Mouse (Mus musculus): ENCODE results near the gene Ms4a4c. TPM values are rescaled to one million over a fixed set of nuclear protein-coding genes. Genes with fewer than 3 reads are reported as not detected.

Ms4a4c gene
- 1.5 and 2.5 TPM in 2 replicates for polyA plus RNA-seq (2015; fragmentation: Nextera tagmentation; extraction: Ambion mirVana)

DNA sequence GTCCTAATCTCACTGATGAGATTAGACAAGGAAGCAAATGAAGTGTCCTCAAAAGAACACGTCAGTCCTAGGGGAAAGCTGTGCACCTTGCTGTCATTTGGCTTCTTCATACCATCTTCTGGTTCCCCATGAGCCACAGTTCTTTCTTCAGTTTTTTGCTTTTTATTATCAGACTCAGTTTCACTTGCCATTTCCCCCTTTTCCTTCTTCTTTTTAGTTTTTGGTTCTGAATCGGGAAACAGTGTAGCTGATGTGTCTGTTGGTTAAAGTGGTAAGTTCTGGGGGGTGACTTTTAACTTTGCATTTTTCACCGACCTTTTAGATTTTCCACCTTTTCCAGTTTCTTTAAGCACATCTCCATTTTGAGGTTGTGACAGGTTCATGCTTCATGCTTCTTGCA lies at the start of gene Ms4a4c:
Ms4a4c (plus strand) TSS at position 244 of the 400 bp plus-strand sequence.
- ATAC-seq (ENCODE audit: insufficient read depth): no peak
- no peak within 1 kb of the TSS for H3K27ac ChIP-seq (replicated peaks)
- 47% methylated on average over 3 of the region's 3 CpGs for WGBS (ENCODE audit: insufficient replicate concordance)
- no peaks in the 10 kb centered on the region for H3K4me1 ChIP-seq (replicated peaks)
- no peaks in the 10 kb centered on the region for H3K9me3 ChIP-seq (replicated peaks)
- no peaks in the 10 kb centered on the region for H3K27me3 ChIP-seq
- H3K4me3 ChIP-seq (replicated peaks): no peak within 1 kb of the TSS
- H3K9ac ChIP-seq: no peak within 1 kb of the TSS
- H3K4me2 ChIP-seq: no peak within 1 kb of the TSS
- H3K36me3 ChIP-seq (replicated peaks): no peaks in the 10 kb centered on the region

DNA sequence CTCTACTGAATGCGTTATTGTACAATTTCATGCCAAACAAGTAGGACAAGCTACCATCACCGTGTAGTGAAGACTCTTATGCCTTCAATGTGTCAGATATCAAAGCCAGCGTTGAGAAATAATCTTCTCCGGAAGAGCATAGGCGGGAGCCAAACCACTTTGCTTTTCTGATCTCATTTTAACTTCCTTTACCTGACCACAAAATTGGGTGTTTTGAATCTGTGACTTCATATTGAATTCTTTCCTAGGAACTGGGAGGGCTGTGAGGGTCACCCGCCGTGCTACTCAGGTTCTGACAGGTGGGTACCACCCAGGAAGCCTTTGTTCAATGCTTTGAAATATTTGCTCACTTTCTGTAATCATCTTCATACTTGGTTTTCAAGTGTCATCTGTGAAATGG lies 48.8 kb upstream of the Ms4a4c start:
- Histone ChIP-seq H3K4me2 (no peak overlapping the region), H3K27ac (replicated peaks) (no peak overlapping the region), H3K27me3 (no peaks in the 10 kb centered on the region), H3K36me3 (replicated peaks) (no peaks in the 10 kb centered on the region), H3K9me3 (replicated peaks) (no peaks in the 10 kb centered on the region), H3K9ac (no peak overlapping the region), H3K4me1 (replicated peaks) (no peaks in the 10 kb centered on the region), H3K4me3 (replicated peaks) (no peak overlapping the region)
- no peak for ATAC-seq (ENCODE audit: insufficient read depth)
- 31% methylated on average over 7 of the region's 7 CpGs for WGBS (ENCODE audit: insufficient replicate concordance)

DNA sequence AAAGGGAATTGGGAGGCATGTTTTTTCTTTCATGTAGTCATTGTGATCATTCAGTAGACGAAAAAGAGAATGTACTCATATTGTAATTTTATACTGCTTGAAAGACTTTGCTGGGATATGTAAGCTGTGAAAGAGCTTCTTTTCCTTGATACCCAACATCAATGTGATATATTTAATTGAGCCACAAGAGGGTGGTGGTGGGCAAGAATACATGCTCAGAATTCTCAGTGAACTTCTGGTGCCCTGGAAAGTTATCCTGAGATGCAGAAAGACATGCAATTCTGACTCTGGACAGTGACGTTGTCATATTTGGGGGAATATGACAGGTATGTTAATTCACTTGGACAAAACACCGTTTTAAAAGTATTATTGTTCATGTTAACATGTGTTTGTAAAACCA lies 44.5 kb upstream of the Ms4a4c start:
- ATAC-seq (ENCODE audit: insufficient read depth): no peak

DNA sequence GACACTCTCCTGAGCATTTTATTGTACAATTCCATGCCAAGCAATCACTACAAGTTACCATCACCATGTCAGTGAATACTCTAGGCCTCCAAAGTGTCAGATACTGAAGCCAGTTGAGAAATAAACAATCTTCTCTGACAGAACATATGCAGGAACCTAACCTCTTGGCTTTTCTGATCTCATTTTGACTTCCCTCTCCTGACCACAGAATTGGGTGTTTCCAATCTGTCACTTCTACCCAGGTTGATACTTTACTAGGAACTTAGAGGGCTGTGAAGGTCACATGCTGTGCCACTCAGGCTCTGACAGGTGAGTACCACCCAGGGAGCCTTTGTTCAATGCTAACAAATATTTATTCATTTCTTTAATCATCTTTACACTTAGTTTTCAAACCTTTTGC lies 42.6 kb upstream of the Ms4a4c start:
- no peaks in the 10 kb centered on the region for H3K27me3 ChIP-seq
- no peaks in the 10 kb centered on the region for H3K9me3 ChIP-seq (replicated peaks)
- no peak overlapping the region for H3K9ac ChIP-seq
- no peak for ATAC-seq (ENCODE audit: insufficient read depth)
- H3K27ac ChIP-seq (replicated peaks): no peak overlapping the region
- no peaks in the 10 kb centered on the region for H3K4me1 ChIP-seq (replicated peaks)
- no peak overlapping the region for H3K4me3 ChIP-seq (replicated peaks)
- no peaks in the 10 kb centered on the region for H3K36me3 ChIP-seq (replicated peaks)
- H3K4me2 ChIP-seq: no peak overlapping the region

More for the DNA sequence above, 44.5 kb upstream of the Ms4a4c start:
- no peaks in the 10 kb centered on the region for H3K4me1 ChIP-seq (replicated peaks)
- no peak overlapping the region for H3K27ac ChIP-seq (replicated peaks)
- no peak overlapping the region for H3K9ac ChIP-seq
- H3K36me3 ChIP-seq (replicated peaks): no peaks in the 10 kb centered on the region
- 42% methylated on average over 3 of the region's 3 CpGs for WGBS (ENCODE audit: insufficient replicate concordance)
- no peak overlapping the region for H3K4me3 ChIP-seq (replicated peaks)
- no peaks in the 10 kb centered on the region for H3K27me3 ChIP-seq
- H3K9me3 ChIP-seq (replicated peaks): no peaks in the 10 kb centered on the region
- no peak overlapping the region for H3K4me2 ChIP-seq

DNA sequence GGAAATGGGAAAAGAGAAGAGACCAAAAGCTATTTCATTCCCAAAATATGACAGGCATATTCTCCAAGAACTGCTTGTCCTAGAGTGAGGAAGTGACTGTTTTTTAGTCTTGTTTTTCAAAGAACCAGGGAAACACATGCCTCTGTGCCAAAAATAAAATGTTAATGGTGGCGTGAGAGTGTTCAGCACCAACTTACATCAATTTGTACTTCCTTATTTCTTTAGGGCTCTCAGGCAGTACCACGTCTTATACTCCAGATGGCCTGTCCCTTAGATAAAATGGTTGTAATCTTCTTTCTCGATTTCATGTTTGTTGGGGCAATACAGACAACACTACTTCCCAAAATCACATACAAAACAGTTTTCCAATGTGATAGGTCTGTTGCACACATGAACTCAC lies 36.3 kb upstream of the Ms4a4c start:
- no peaks in the 10 kb centered on the region for H3K36me3 ChIP-seq (replicated peaks)
- no peak overlapping the region for H3K4me3 ChIP-seq (replicated peaks)
- no peak overlapping the region for H3K4me2 ChIP-seq
- no peak overlapping the region for H3K9ac ChIP-seq
- no peaks in the 10 kb centered on the region for H3K4me1 ChIP-seq (replicated peaks)
- 38% methylated on average over 3 of the region's 3 CpGs for WGBS (ENCODE audit: insufficient replicate concordance)
- no peak overlapping the region for H3K27ac ChIP-seq (replicated peaks)
- H3K9me3 ChIP-seq (replicated peaks): no peaks in the 10 kb centered on the region
- no peak for ATAC-seq (ENCODE audit: insufficient read depth)
- H3K27me3 ChIP-seq: no peaks in the 10 kb centered on the region

DNA sequence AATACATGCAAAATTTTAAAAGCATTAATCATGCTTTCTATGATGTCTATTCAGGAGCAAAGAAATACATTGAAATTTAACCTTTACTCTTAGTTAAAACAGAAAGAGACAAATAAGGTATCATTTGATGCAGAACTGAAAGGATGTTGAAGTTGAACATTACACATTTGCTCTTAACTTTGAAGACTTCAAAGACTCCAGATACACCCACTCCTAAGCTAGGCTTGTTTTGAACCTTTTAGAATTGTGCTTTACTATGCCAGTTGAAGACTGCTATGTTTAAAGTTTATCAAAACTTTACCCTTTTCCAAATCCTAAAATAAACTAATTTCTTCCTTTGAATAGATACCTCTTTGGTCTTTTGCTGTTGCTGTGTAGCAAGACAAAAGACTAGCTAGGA lies 33.4 kb upstream of the Ms4a4c start:
- Histone ChIP-seq H3K9me3 (replicated peaks) (no peaks in the 10 kb centered on the region), H3K4me2 (no peak overlapping the region), H3K9ac (no peak overlapping the region), H3K4me1 (replicated peaks) (no peaks in the 10 kb centered on the region), H3K27me3 (no peaks in the 10 kb centered on the region), H3K4me3 (replicated peaks) (no peak overlapping the region), H3K36me3 (replicated peaks) (no peaks in the 10 kb centered on the region), H3K27ac (replicated peaks) (no peak overlapping the region)
- no peak for ATAC-seq (ENCODE audit: insufficient read depth)

DNA sequence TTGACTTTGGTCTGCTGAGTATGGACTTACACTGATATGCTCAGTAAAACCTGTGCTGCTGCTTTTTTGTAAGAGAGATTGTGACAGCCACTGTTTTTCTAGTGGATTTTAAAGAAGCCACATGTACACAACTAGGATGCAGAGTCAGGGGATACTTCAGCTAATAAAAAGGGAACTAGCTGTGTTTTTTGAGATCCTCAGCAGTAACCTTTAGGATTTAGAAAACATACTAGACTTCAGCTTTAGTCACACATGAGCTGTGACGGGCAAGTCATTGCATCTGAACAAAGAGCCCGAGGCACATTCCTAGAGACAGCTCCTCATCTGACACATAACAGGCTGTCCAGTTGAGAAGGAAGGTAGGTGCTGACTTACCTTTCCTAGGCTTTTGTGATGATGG lies 29.3 kb upstream of the Ms4a4c start, which contains the start of gene Ms4a4a:
Ms4a4a (plus strand) TSS at position 251 of the 400 bp plus-strand sequence.
- H3K4me2 ChIP-seq: no peak within 1 kb of the TSS
- H3K27me3 ChIP-seq: no peaks in the 10 kb centered on the region
- no peak within 1 kb of the TSS for H3K9ac ChIP-seq
- ATAC-seq (ENCODE audit: insufficient read depth): no peak
- H3K36me3 ChIP-seq (replicated peaks): no peaks in the 10 kb centered on the region
- no peak within 1 kb of the TSS for H3K27ac ChIP-seq (replicated peaks)
- no peaks in the 10 kb centered on the region for H3K4me1 ChIP-seq (replicated peaks)
- no peak within 1 kb of the TSS for H3K4me3 ChIP-seq (replicated peaks)
- WGBS (ENCODE audit: insufficient replicate concordance): 65% methylated on average over 2 of the region's 2 CpGs
- no peaks in the 10 kb centered on the region for H3K9me3 ChIP-seq (replicated peaks)

DNA sequence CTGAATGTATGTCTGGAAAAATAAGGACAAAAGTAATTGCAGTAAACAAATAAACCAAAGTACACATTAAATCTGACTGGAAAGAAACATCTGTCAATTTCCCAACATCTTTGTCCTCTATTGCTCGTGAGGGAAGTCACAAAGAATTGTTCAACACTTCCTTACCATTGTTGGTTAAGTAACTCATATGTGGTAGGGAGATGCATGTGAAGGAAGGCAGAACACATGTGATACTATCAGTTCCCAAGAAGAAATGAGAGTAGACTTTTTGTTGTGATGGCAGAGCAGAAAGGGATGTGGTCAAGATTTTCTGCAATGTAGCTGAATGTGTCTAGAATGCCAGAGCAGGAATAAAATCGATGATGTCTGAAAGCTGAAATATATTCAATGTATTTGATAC lies 28.2 kb upstream of the Ms4a4c start:
- Histone ChIP-seq H3K36me3 (replicated peaks) (no peaks in the 10 kb centered on the region), H3K27me3 (no peaks in the 10 kb centered on the region), H3K9me3 (replicated peaks) (no peaks in the 10 kb centered on the region), H3K9ac (no peak overlapping the region), H3K4me2 (no peak overlapping the region), H3K4me3 (replicated peaks) (no peak overlapping the region), H3K27ac (replicated peaks) (no peak overlapping the region), H3K4me1 (replicated peaks) (no peaks in the 10 kb centered on the region)
- 41% methylated on average over 2 of the region's 2 CpGs for WGBS (ENCODE audit: insufficient replicate concordance)
- ATAC-seq (ENCODE audit: insufficient read depth): no peak

DNA sequence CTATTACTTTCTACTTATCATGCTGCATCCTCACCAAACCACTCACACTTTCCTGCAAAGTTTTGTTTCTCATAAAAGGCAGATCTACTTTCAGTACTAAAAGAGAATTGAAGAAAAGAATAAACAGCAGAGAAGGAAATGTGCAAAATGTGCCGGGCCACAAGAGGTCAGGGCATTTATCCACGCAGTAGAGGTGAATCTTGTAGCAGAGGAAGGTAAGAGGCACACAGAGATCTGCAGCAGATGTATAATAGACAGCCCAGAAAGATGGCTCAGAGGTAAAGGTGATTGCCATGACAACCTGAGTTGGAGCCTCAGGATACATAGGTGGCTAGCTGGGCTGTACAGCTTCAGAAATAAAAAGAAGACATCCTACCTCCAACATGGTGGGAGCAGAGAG lies 17.5 kb upstream of the Ms4a4c start:
- Histone ChIP-seq H3K4me3 (replicated peaks) (no peak overlapping the region), H3K4me1 (replicated peaks) (no peaks in the 10 kb centered on the region), H3K9me3 (replicated peaks) (no peaks in the 10 kb centered on the region), H3K9ac (no peak overlapping the region), H3K27me3 (no peaks in the 10 kb centered on the region), H3K36me3 (replicated peaks) (no peaks in the 10 kb centered on the region), H3K4me2 (no peak overlapping the region), H3K27ac (replicated peaks) (no peak overlapping the region)
- ATAC-seq (ENCODE audit: insufficient read depth): no peak
- 66% methylated on average over 2 of the region's 2 CpGs for WGBS (ENCODE audit: insufficient replicate concordance)

DNA sequence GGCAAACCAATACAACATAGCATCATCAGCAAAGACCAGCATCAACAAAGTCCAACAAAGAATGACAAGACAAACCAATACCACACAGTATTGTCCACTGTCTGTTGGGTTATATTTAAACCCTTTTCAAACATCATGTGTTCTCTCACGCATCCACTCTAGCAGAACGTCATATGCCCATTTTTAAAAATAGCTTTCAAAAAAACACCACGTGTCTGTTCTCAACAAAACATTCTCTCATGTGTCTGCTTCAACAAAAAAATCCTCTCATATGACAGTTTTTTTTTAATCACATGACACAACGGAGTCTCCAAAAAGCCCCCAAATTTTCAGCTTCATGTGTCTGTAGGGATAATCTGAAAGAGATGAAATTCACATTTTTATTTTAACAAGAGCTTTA lies 16.9 kb upstream of the Ms4a4c start:
- H3K4me2 ChIP-seq: no peak overlapping the region
- no peaks in the 10 kb centered on the region for H3K9me3 ChIP-seq (replicated peaks)
- no peak overlapping the region for H3K9ac ChIP-seq
- no peak overlapping the region for H3K27ac ChIP-seq (replicated peaks)
- H3K4me1 ChIP-seq (replicated peaks): no peaks in the 10 kb centered on the region
- ATAC-seq (ENCODE audit: insufficient read depth): no peak
- H3K36me3 ChIP-seq (replicated peaks): no peaks in the 10 kb centered on the region
- H3K27me3 ChIP-seq: no peaks in the 10 kb centered on the region
- H3K4me3 ChIP-seq (replicated peaks): no peak overlapping the region
- WGBS (ENCODE audit: insufficient replicate concordance): 59% methylated on average over 4 of the region's 4 CpGs

DNA sequence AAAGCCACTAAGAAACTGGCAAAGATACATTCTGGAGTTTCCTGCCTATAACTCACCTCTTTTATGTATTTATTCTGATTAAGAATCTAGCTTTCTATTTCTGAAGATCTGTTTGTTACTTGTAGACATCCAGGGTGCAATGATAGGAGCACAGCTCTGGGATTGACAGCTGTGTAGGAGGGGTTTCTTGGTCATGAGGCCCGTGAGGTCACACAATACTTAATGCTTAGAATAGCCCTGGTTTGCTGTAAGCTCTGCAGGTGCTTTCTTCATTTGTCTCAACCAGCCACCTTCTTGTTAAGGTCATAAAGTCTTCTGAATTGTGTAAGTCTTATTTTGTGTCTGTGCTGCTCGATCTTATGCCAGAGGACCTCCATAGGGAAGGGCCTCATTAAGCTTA lies 15.6 kb upstream of the Ms4a4c start:
- ATAC-seq (ENCODE audit: insufficient read depth): no peak
- WGBS (ENCODE audit: insufficient replicate concordance): 53% methylated on average over 2 of the region's 2 CpGs
- no peak overlapping the region for H3K4me3 ChIP-seq (replicated peaks)
- H3K27ac ChIP-seq (replicated peaks): no peak overlapping the region
- H3K27me3 ChIP-seq: no peaks in the 10 kb centered on the region
- no peaks in the 10 kb centered on the region for H3K9me3 ChIP-seq (replicated peaks)
- H3K36me3 ChIP-seq (replicated peaks): no peaks in the 10 kb centered on the region
- H3K4me2 ChIP-seq: no peak overlapping the region
- no peaks in the 10 kb centered on the region for H3K4me1 ChIP-seq (replicated peaks)
- no peak overlapping the region for H3K9ac ChIP-seq

DNA sequence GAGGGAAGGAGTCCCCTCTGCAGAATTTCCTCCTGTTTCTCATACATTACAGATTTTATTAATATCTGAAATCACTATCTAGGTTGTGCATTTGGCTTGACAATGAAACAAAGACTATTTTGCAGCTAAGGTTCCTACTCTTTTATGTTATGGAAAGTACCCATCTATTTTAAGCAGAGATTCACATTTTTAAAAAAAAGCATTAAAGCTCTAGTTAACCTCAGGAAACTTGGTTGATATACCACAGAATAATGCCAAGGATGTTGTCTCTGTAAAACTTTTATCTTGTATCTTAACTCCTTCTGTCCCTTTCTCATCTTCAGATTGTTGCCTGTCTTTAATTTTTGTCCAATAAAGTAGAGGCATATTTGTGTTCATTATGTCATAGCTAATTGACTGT lies 8.8 kb upstream of the Ms4a4c start:
- no peaks in the 10 kb centered on the region for H3K27me3 ChIP-seq
- no peak overlapping the region for H3K4me3 ChIP-seq (replicated peaks)
- H3K4me2 ChIP-seq: no peak overlapping the region
- no peak overlapping the region for H3K27ac ChIP-seq (replicated peaks)
- H3K9me3 ChIP-seq (replicated peaks): no peaks in the 10 kb centered on the region
- H3K36me3 ChIP-seq (replicated peaks): no peaks in the 10 kb centered on the region
- ATAC-seq (ENCODE audit: insufficient read depth): no peak
- no peak overlapping the region for H3K9ac ChIP-seq
- no peaks in the 10 kb centered on the region for H3K4me1 ChIP-seq (replicated peaks)

All from liver, embryonic 15.5 days (tissue).